Mouse (Mus musculus) lung, postnatal 0 days (tissue): ENCODE results near the gene Olfr348. TPM values are rescaled to one million over a fixed set of nuclear protein-coding genes. Genes with fewer than 3 reads are reported as not detected.

Experiments used
- ATAC-seq: fragments of 200-750 bp; cut with Nextera tagmentation; 2 replicates; pipeline ENCODE4 v1.8.0; 2017; ENCODE audit warnings: moderate library complexity
- DNase-seq: peaks from one replicate; pipeline ENCODE4 v3.0.0-alpha.2; 2016; ENCODE audit warnings: low spot score
- H3K27ac ChIP-seq: fragments of 300-500 bp; sonication (generic); 2 replicates; pipeline ENCODE4 v1.5.1; 2014; ENCODE audit warnings: antibody characterized with exemption, mild to moderate bottlenecking, low read length, mixed read lengths
- H3K27me3 ChIP-seq: fragments of 300-500 bp; sonication (generic); replicated peaks from 2 replicates; pipeline ENCODE4 v1.6.1; 2014; ENCODE audit warnings: low read length, mixed read lengths; ENCODE audit not compliant: insufficient read depth
- H3K36me3 ChIP-seq: fragments of 300-500 bp; sonication (generic); 2 replicates; pipeline ENCODE4 v1.6.1; 2014; ENCODE audit warnings: low read length, mixed read lengths; ENCODE audit not compliant: insufficient read depth
- H3K4me1 ChIP-seq: fragments of 300-500 bp; sonication (generic); 2 replicates; pipeline ENCODE4 v1.6.1; 2014; ENCODE audit warnings: antibody characterized with exemption, low read depth, low read length, mixed read lengths; ENCODE audit not compliant: insufficient read depth
- H3K4me2 ChIP-seq: fragments of 300-500 bp; sonication (generic); replicated peaks from 2 replicates; pipeline ENCODE4 v1.6.1; 2014; ENCODE audit warnings: low read depth, mild to moderate bottlenecking, low read length, moderate library complexity, mixed read lengths
- H3K4me3 ChIP-seq: fragments of 300-500 bp; sonication (generic); 2 replicates; pipeline ENCODE4 v1.5.1; 2014; ENCODE audit warnings: low read depth, low read length
- H3K9ac ChIP-seq: fragments of 300-500 bp; sonication (generic); replicated peaks from 2 replicates; pipeline ENCODE4 v1.6.1; 2014; ENCODE audit warnings: low read depth, mild to moderate bottlenecking
- H3K9me3 ChIP-seq: fragments of 300-500 bp; sonication (generic); 2 replicates; pipeline ENCODE4 v1.6.1; 2016; ENCODE audit warnings: low read length, mixed read lengths
- CTCF ChIP-seq: IDR thresholded peaks from 2 replicates; pipeline ENCODE4 v1.5.1; 2016; ENCODE audit warnings: antibody characterized with exemption, mild to moderate bottlenecking
- EP300 ChIP-seq: IDR thresholded peaks from 2 replicates; pipeline ENCODE4 v1.6.1; 2016; ENCODE audit warnings: antibody characterized with exemption, mild to moderate bottlenecking, control low read depth
- WGBS: fragments of 180-500 bp; shearing (Covaris S2); extraction: QIAGEN DNeasy Blood & Tissue Kit; methylation state at CpG from one replicate; pipeline ENCODE4 v1.1.7; 2014; 5-methylcytosine and 5-hydroxymethylcytosine counted together
- polyA plus RNA-seq: library from polyadenylated mRNA; unstranded; fragments of >200 nt; fragmentation: Nextera tagmentation; extraction: Ambion mirVana; gene quantifications from 2 replicates; pipeline ENCODE4 v1.2.1, GENCODE M21; 2015

Gene Olfr348
- not detected in 2 replicates for polyA plus RNA-seq

GRCm38 (mm10) chr2:36783976-36784375 lies at the start of gene Olfr348:
Gene Olfr348, plus strand, starts transcription at chr2:36784276.
- Histone ChIP-seq H3K27ac (no peak within 1 kb of the TSS), H3K4me1 (no peaks in the 10 kb centered on the region), H3K36me3 (no peaks in the 10 kb centered on the region), H3K27me3 (no peaks in the 10 kb centered on the region), H3K4me2 (no peak within 1 kb of the TSS), H3K9me3 (no peaks in the 10 kb centered on the region), H3K9ac (no peak within 1 kb of the TSS), H3K4me3 (no peak within 1 kb of the TSS)
- 69% methylated on average over 2 of the region's 2 CpGs for WGBS
- DNase-seq, result no peak
- ATAC-seq, result no peak
- no peak for TF ChIP-seq EP300
- no peak for TF ChIP-seq CTCF

- ATAC-seq (no peak), DNase-seq (no peak)
- H3K27me3 ChIP-seq, result no peaks in the 10 kb centered on the region
- WGBS, result 48% methylated on average over 3 of the region's 3 CpGs
- H3K4me2 ChIP-seq, result no peak overlapping the region
- H3K4me3 ChIP-seq, result no peak overlapping the region
- no peaks in the 10 kb centered on the region for H3K9me3 ChIP-seq
- TF ChIP-seq EP300, result no peak
- no peaks in the 10 kb centered on the region for H3K36me3 ChIP-seq
- no peak overlapping the region for H3K9ac ChIP-seq
- H3K4me1 ChIP-seq, result no peaks in the 10 kb centered on the region
- H3K27ac ChIP-seq, result no peak overlapping the region
Observed at GRCm38 (mm10) chr2:36736226-36736625, 47.9 kb upstream of the Olfr348 start.

- 78% methylated on average over 2 of the region's 2 CpGs for WGBS
Observed at GRCm38 (mm10) chr2:36790238-36790637, 6.2 kb downstream of the Olfr348 start, which contains the start of gene Olfr50. Gene Olfr50, plus strand, starts transcription at chr2:36790538.

GRCm38 (mm10) chr2:36816932-36817331 lies 32.9 kb downstream of the Olfr348 start, which contains the start of gene Olfr3:
Gene Olfr3, minus strand, starts transcription at chr2:36817032.
- H3K27ac ChIP-seq, result no peak within 1 kb of the TSS
- ATAC-seq (no peak), DNase-seq (no peak)
- H3K9me3 ChIP-seq, result no peaks in the 10 kb centered on the region
- no peak within 1 kb of the TSS for H3K4me2 ChIP-seq
- H3K4me3 ChIP-seq, result no peak within 1 kb of the TSS
- no peaks in the 10 kb centered on the region for H3K36me3 ChIP-seq
- 47% methylated on average over 1 of the region's 1 CpGs for WGBS
- no peak within 1 kb of the TSS for H3K9ac ChIP-seq
- H3K4me1 ChIP-seq, result no peaks in the 10 kb centered on the region
- no peak for TF ChIP-seq EP300
- TF ChIP-seq CTCF, result no peak
- H3K27me3 ChIP-seq, result no peaks in the 10 kb centered on the region

More at GRCm38 (mm10) chr2:36790238-36790637, 6.2 kb downstream of the Olfr348 start, which contains the start of gene Olfr50:
- Histone ChIP-seq H3K27ac (no peak within 1 kb of the TSS), H3K4me1 (no peaks in the 10 kb centered on the region), H3K9me3 (no peaks in the 10 kb centered on the region), H3K27me3 (no peaks in the 10 kb centered on the region), H3K4me2 (no peak within 1 kb of the TSS), H3K4me3 (no peak within 1 kb of the TSS), H3K36me3 (no peaks in the 10 kb centered on the region), H3K9ac (no peak within 1 kb of the TSS)
- TF ChIP-seq CTCF (no peak), EP300 (no peak)
- no peak for ATAC-seq
- DNase-seq, result no peak

Other genes with a start within 250 kb of the Olfr348 start
- gene Olfr344, start 217.6 kb upstream of the Olfr348 start, polyA plus RNA-seq, result not detected in 2 replicates
- not detected in 2 replicates for gene Olfr345, start 144.2 kb upstream of the Olfr348 start, polyA plus RNA-seq
- not detected in 2 replicates for gene Olfr346, start 98.5 kb upstream of the Olfr348 start, polyA plus RNA-seq
- gene Olfr347, start 52.4 kb upstream of the Olfr348 start, polyA plus RNA-seq, result not detected in 2 replicates
- gene Olfr50, start 6.3 kb downstream of the Olfr348 start, polyA plus RNA-seq, result not detected in 2 replicates
- gene Olfr3, start 32.8 kb downstream of the Olfr348 start, polyA plus RNA-seq, result not detected in 2 replicates
- not detected in 2 replicates for gene Olfr350, start 62.0 kb downstream of the Olfr348 start, polyA plus RNA-seq
- not detected in 2 replicates for gene Olfr351, start 78.4 kb downstream of the Olfr348 start, polyA plus RNA-seq
- gene Olfr352, start 84.2 kb downstream of the Olfr348 start, polyA plus RNA-seq, result not detected in 2 replicates
- gene Olfr353, start 108.7 kb downstream of the Olfr348 start, polyA plus RNA-seq, result not detected in 2 replicates
- gene Olfr354, start 121.4 kb downstream of the Olfr348 start, polyA plus RNA-seq, result not detected in 2 replicates
- not detected in 2 replicates for gene Olfr355, start 144.6 kb downstream of the Olfr348 start, polyA plus RNA-seq
- not detected in 2 replicates for gene Olfr356, start 152.8 kb downstream of the Olfr348 start, polyA plus RNA-seq
- gene Olfr357, start 209.6 kb downstream of the Olfr348 start, polyA plus RNA-seq, result not detected in 2 replicates
- gene Olfr358, start 225.1 kb downstream of the Olfr348 start, polyA plus RNA-seq, result not detected in 2 replicates